Mouse (Mus musculus) heart, adult 9 months (tissue): Measurements from ENCODE around the gene Itm2c.
A peak's percentile ranks its signal among the peaks of the same experiment; 100 is the strongest.

Source experiments
- DNase-seq, 2 experiments: peaks; one replicate each; pipeline ENCODE4 v3.0.0; 2022; ENCODE audit warnings: low spot score in 2 of 2

Itm2c gene

DNA sequence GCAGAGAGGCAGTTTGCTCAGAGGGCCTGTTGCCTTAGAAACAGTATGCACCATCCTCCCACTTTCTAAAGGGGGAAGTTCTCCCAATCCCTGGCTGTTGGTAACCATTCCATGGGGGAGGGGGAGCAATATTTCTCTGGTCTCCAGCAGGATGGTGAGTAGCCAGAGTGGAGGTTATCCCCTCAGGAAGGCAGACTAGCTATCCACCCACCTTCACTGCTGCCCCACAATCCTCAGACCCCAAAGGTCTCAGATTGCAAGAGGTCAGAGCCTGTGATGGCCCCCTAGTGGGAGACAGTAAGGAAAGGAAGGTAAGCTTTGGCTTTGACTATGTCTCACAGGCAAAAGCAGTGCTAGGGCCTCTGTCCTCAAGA lies 5.3 kb downstream of the Itm2c start:
- DNase-seq: no peak

DNA sequence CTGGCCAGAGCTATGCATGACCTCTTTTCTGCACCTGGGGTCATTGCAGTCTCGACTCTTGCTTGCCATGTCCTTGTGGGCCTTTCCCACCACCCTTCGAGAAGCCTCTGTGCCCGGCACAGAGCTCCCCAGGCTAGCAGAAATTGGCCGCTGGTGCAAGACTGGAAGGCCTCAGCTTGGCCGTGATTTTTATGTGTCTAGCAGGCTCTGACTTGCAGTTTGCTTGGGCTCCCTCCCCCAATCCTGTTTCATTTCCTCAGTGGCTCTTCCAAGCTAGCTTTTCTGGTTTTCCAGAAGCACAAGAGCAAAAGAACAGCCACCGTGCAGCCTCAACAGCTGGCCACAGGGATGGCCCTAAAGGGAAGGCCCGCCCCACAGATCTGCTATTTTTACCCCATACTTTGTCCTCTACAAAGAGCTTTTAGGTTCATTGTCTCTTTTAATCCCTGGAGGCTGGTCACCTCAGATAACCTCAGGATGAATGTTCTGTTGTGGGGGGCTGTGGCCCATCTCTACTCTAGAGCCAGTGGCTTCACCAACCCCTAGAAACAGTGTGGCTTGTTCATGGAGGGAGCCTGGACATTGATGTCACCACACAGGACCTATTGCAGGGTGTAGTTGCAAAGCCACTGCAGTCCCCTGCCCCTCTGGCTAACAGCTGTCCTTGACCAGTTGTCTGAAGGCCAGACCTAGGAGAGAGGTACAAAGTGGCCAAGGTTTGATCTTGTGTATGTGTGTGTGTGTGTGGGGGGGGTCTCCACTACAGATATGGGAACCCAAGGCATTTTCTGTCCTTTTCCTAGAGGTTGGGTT lies 6.6 kb downstream of the Itm2c start:
- peak in 1 of 2 experiments; percentile 50 for DNase-seq

DNA sequence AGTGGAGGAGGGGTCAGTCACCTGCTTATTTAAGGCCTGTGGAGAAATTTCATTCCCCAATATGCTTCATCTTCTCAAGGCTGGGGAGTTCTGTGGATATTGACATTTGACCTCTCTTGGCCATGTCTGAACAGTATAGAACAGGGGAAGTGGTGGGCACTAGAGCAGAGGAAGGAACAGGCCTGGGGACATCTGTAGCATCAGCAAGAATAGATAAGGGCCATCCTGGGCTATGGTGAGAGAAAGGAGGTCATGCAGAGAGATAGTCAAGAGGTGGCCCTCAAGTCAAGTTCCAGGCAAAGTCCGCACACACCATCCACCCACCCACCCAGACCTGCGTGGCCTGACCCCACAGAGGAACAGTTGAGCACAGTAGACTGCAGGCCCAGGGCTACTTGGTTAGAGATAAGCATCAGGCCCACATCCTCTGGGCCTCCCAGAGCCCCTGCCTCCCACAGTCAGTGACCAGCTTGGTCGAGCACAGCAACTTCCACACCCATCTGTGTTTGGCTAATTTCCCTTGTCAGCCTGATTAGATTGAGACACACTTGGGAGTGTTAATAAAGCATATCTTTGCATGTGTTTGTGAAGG lies 7.5 kb downstream of the Itm2c start:
- DNase-seq: peak; percentile 38 to 49

DNA sequence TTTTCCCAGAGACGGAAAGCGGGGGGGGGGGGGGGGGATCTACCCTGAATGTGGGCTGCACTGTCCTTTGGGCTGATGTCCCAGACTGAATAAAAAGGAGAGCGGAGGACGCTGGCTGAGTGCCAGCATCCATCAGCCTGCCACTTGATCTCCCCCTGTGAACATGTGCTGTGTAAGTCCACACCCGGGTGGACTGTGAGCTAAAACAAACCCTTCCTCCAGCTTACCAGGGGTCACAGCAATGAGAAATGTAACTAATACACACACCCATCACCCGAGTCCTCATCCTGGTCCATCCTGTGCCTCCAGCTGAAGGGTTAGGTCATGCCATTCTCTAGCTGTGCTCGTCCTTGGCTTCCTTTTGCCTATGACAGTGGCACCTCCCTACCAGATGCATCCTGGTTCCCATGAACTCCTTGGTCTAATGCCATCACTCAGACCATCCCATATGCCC lies 8.1 kb downstream of the Itm2c start:
- DNase-seq: peak; percentile 27 to 47

DNA sequence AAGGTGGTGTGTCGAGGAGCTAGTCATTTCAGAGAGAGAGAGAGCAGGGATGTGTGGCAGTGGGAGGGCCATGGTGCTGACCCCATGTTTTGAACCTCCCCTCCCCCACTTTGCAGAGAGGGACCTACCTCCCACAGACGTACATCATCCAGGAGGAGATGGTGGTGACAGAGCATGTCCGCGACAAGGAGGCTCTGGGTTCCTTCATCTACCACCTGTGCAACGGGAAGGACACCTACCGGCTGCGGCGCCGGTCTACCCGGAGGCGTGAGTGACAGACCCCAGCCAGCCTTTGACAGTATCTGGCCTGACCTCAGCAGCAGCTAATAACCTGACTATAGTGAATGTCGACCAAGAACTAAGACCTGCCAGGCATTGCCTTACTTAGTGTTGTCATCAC lies 12.8 kb downstream of the Itm2c start:
- no peak for DNase-seq

DNA sequence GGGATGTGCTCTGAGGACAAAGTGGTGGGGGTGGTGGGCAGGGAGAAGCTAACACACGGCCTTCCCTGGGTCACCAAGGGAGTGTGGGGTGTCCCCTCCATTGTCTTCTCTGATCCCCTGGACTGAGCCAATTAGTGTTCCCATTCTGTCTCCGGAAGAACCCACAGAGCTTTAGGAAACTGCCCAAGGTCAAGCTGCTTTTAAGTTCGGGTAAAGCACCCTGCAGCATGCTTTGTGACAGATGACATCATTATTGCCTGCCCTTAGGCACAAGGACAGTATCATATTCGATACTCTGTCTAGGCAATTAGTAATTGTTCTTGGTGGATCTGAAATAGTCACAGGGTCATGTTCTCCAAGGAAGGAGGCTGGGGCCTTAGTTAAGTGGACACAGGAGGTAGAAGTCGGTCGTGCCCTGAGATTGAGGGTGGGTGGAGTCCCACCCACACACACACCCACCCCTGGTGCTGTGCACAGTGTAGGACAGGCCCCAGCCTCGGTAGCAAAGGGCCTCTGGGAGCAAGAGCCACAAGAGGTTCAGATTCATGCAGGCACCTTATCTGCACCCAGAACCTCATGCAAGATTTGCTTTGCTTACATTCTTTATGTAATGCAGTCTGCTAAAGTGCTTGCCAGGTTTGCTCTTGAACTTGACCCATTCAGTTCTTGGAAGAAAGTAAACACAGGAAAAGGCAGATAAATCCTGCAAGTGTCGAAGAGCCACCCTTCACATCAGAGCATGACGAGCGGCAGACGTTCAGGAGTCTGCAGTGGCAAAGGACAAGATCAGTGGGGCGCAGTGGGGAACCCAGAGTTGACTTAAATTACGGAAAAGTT lies 14.9 kb downstream of the Itm2c start:
- DNase-seq: no peak

DNA sequence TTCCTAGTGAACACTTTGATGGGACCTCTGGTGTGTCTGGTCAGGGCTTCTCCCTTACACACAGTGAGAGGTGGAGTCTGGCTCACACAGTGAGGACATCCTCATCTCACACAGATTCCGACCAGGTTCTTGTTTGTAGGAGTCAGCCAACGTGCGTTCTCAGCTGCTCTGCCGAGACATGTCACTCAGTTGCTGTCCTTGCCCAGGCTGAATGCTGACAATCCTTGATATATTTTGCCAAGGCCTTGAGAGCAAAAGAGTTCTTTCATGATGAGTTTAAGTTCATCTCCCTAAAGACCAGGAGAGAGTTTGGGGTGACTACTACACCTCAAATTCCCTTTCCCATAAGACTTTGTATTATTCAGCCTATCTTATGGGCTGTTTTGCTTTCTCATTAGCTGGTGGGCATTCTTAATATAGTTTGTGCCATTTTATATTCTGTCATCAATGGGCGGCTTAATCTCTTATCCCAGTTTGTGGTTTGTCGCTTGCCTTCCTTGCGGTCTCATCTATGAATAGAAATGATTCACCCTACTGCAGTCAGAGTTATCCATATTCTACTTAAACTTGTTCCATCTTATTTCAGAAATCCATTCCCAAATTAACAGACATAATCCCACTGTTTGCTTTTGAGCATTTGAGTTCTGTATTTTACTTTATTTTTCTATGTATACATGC lies 19.1 kb downstream of the Itm2c start:
- no peak for DNase-seq

DNA sequence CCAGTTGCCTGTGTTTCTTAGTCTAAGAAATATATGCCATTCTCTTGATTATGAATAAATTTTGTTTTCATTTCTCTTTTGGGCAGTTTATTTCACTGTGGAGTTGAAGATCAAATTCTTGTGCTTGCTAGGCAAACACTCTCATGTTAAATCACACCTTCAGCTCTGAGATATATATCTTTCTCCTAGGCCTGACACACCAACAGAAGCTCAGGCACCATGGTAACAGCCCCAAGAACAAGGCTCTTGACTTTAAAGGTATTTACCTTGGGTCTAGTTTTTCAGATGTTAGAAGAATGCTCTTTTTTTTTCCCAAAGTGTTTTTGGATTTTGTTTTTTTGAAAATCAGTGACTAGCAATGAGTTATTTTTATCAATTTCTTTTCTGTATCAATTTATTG lies 21.8 kb downstream of the Itm2c start:
- no peak for DNase-seq

DNA sequence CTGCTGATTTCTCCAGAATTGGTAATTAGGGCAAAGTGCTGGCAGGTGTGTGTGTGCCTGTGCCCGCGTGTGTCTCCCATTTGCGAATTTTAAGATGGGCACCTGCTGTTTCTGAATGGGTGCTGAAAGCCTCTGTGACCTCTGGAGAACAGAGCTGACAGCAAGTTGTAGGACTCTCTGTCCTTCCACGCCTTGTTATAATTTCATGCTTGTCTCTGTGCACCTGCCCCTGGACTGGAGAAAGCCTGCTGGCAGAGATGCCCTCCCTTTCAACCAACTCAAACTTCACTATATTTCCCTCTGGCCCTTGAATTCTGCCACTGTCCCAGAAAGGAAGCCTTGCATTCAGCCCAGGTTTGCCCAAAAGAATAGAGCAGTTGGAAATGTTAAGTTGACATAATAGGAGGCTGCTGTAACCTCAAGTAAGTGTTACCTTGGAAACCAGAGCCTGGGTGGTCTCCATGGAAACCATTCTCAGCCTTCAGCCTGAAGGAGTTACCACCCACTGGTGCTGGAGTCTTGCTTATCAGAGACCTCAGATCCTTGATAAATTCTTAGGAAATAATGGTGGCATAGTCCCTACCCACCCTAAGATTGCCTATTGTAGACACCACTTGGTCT lies 22.9 kb downstream of the Itm2c start:
- no peak for DNase-seq

DNA sequence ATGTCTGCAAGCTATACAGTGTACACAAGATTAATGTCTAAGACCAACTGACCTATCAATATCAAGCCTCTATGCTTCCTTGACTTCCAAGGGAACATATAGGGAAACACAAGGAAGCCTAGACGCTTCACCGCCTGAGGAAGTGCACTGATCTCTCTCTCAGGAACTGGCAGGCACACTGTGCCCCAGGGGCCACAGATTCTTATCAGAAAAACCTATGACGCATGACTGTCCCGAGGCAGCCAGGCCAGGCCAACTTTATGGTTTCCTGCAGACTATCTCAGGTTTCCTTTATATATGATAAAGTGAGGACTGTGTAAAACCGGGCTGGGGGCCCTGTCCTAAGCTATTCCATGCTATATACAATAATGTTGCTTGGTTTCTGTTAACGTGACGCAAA lies 25.5 kb downstream of the Itm2c start:
- DNase-seq: no peak

DNA sequence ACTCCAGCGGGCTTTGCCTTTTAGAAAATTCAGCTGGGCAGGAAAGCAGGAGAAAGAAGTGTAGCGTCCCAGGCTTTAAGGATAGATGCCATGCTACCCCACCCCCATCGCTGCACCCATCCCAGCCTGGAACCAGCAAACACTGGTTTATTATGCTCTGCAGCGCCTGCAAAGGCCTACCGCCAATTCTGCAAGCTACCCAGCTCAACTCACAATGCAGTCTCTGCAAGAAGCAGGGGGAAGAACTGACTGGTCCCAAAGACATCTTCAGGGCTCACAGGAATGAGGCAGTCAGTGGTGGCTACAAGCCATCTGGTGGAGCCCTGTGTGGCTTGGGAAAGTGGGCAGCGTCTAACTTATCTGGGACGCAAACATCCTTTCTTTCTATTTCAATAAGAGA lies 27.6 kb downstream of the Itm2c start:
- DNase-seq: no peak

DNA sequence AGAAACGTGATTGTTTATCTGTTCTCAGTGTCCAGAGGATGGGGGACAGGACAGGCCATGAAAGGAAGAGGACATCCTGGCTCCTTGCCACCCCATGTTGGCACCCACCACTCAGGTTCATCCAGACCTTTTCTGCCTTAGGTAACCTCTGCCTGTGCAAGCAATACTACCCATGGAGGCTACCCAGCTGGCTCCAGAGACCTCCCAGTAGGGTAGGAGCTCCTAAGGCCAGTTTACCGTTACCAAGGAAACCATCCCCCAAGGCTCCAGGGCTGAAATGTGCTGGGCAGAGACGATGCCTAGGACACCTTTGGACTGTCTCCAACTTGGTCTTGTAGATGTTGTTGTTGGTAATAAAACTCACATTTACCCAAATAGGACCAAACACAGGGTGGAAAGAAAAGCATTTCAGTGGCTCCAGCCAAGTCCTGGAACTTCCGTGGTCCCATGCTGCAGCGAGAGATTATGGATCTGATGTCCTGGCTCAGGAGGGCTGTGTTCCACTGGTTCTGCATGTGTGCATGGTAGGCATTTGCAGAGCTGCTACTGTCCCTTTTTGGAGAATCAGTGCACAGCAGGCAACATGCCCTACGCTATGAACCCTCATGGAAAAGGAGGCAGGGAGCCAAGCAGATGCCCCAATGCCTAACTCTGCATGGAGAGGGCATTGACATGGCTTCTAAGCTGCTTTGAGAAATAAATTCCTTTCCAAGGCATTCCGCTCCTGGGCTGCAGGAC lies 28.2 kb downstream of the Itm2c start:
- DNase-seq: no peak

DNA sequence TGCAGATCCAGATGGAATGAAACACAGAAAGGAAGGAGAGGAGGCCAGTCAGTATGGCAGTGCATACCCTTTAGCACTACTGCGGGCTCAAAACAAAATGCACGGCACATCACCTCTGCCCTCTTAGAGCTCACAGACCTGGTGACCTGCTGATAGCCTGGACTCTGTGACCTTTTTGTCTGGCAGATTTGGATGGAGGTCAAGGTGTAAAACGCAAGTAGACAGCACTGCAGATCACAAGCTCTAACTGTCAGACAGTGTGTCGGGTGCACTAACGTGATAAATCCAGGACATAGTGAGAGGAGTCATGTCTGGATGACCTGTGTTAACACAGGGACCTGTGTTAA lies 28.8 kb downstream of the Itm2c start:
- no peak for DNase-seq

DNA sequence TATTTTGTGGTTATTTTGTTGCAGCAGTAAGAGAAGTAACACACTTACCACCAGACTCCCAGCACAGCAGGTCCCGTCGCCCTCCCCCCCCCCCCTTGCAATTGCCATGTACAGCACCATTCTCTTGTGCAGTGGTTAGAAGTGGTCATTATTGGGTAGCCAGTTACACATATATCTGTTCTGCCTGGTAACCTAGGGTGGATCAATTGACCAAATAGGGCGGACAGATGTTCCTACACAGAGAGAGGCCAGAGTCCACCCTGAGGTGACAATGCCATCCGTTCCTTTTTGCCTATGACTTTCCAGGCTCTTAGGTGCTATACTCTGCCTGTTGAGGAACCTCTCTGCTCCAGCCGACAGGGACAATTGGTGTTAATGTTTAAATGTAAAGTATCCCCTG lies 31.1 kb downstream of the Itm2c start:
- no peak for DNase-seq

DNA sequence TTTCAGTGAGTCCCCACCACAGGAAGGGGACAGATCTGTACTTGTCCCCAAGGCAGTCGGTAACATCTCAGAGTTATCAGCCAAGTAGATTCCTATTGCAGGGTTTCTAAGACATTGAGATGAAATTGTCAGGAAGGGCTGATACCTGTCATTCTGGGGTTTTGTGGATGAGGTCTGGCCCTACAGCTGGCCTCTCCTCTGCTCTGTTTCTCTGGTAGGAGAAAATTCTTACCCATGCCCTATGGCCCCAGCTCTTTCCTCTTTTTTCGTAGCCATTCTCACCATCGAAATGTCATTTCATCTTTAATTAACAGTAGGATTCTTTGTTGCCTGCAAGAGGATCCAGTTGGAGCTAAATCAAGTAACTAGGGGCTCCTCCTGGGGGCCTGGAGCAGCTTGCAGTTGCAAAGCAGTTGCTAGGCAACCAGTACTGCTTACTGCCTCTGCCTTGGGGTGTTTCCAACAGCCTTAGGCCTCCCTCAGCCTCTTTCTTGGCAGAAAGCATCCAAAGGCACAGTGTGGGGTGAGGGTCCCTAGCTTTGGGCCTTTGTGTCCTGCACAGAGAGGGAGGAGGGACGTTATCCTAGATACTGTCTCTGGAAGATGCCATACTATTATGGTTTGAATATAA lies 34.1 kb downstream of the Itm2c start, which contains the start of gene 4933407L21Rik:
Gene 4933407L21Rik, plus strand, starts transcription at position 427 of the 631 bp plus-strand sequence.
- DNase-seq: no peak

DNA sequence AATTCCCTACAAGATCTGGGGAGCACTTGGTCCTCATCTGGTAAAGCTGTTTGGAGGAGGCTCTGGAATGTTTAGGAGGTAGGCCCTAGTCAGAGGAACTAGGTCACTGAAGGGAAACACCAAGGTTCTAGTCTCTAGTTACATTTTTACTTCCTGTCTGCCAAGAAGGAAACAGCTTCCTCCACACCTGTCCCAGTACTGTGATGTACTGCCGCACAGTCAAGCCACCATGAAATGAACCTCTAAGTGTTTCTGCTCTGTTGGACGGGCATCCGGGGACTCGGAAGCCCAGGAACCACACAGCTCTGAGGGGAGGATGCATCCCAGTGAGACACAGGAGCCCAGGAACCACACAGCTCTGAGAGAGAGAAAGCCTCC lies 34.6 kb downstream of the Itm2c start:
- no peak for DNase-seq

DNA sequence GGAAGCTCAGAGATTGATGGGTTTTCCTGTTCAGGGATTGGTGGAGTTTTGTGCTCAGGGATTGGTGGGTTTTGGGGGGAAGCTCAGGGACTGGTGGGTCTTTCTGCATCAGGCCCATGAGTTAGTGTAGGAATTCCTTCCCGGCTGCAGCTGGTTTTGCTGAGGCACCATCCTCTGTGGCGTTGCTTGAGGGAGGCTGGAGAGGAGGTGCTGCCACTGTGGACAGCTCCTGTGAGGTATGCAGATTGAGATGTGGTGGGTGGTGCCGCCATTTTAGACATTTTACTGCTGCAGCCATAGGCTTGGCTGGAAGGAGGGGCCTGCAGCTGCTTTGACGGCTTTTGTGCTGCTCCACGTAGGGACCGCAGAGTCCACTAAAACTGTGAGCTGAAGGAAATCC lies 35.3 kb downstream of the Itm2c start:
- DNase-seq: no peak

DNA sequence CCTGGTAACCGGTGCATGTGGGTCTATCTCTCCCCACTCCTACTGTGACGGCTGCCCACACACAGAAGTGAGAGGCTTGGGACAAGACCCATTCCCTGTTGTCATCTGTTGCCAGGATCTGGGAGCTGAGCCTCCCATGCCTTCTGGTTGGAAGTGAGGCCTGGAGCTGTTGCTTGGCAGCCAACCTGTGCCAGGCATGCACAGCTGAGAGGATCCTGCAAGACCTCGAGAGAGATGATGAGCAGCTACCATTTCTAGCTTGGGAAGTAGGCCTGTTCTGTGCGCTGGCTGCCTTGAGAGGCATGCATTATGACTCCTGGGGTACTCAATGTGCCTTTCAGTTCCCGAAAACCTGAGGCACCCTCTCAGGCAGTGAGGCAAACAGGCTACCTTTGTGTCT lies 37.1 kb downstream of the Itm2c start:
- DNase-seq: no peak

DNA sequence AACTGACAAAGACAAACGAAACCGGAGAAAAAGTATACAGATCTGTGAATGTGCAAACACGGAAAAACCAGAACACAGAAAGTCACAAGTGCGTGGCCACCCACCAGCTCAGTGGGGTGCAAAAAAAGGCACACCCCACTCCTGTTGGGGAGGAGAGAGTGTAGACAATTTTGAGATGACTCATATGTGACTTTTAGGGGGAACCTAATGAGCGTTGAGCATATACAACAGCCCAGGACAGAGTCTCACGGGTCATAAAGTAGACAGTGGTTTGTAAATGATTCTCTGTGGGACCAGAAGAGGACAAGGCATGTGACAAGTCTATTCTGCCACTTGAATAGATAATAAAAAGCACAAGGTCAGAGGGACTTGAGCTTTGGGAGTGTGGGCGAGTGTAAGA lies 39.1 kb downstream of the Itm2c start:
- no peak for DNase-seq

DNA sequence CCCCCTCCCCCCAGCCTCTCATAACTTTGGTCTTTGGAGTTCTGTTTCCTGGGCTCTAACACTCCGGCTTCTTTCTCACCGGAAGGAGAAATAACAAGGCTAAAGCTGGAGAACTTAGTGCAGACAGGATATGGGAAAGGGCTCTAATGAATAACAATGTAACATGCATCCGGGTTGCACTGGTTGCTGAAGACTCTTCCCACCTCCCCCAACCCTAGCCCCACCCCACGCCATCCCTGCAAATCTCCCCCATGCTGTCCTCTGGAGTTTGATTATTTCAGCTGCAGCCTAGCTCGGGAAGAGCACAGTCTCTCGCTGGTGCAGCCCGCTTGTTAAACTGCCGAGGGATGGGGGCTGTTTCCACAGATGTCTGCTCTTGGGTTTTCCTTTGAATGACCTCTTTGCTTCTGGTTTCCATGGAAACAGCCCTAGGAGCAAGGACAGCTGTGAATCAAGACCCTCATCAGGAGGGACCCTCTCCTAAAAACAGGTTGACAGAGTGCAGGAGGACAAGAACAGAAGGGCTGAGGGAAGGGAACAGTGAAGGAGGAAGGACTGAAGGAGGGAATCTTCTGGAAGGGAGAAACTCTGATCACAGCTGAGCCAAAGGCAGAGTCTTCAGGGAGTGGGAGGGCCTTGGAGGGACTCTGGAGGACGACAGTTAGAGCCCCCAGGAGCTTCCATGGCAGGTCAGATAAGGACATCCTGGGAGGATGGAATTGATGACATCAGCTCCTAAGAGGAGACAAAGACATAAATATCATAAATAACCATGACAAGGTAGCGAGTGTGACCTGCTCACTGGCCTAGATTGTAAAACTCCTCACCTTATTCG lies 39.8 kb downstream of the Itm2c start:
- no peak for DNase-seq
